Mouse (Mus musculus) stomach, postnatal 0 days (tissue): Measurements from ENCODE around the gene Tm9sf3.

Experiments
- CTCF ChIP-seq: IDR thresholded peaks from 2 replicates; pipeline ENCODE4 v1.5.1; 2016; ENCODE audit warnings: antibody characterized with exemption, low read depth, mild to moderate bottlenecking, moderate library complexity
- EP300 ChIP-seq: optimal IDR thresholded peaks from 2 replicates; pipeline ENCODE3; 2016; ENCODE audit warnings: antibody characterized with exemption

DNA sequence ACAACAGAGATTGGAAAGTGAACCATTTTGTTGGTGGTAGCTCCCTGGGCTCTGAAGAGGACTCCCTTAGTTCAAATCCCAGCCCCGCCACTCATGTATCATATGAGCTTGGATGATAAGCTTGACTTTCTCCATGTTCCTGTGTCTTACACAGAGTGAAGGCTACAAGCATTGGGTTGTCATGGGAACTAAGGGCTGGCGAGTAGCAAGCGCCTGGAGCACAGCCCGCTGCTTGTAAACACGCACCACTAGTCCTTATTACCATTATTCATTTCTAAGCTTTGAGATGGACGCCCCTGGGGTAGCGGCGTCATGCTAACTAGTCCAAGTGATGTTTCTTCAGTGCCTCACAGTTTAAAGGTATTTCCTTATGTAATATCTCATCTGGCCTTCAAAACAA lies 35.6 kb upstream of the Tm9sf3 start:
- TF ChIP-seq CTCF (no peak), EP300 (no peak)
